Mouse (Mus musculus): ENCODE data around the gene Usp53. TPM values are rescaled to one million over a fixed set of nuclear protein-coding genes. Genes with fewer than 3 reads are reported as not detected.
"Not testable (repeated sequence)": the region's sequence is repeated elsewhere in the genome, so short reads cannot be mapped to it uniquely, and the experiment has no call there.

Usp53 gene
- total RNA-seq, 1 experiment = 14.8 TPM

- H3K9me3 ChIP-seq (ENCODE audit: control insufficient read depth, insufficient read depth, low read depth, low read length) = no peaks in the 10 kb centered on the region
- TF ChIP-seq MAFK (IDR thresholded peaks at IDR 0.05; ENCODE audit: insufficient read depth, low read depth, low read length) (no peak), CHD2 (IDR thresholded peaks at IDR 0.05; ENCODE audit: low read depth, low read length) (no peak), ZNF384 (IDR thresholded peaks at IDR 0.05; ENCODE audit: low read depth, low read length) (no peak)
- H3K9ac ChIP-seq (ENCODE audit: insufficient read depth, low read depth, low read length, poor library complexity, severe bottlenecking) = no peak overlapping the region
- DNase-seq (ENCODE audit: low read depth, low spot score) = no peak
- in situ Hi-C loops (cut with MboI; ENCODE audit: low sequenced_read_pairs in 2 of 2, unreplicated experiment in 2 of 2) = no loop called here
- H3K27ac ChIP-seq (ENCODE audit: insufficient read depth, low read depth, low read length, poor library complexity, severe bottlenecking) = no peak overlapping the region; the same call in 1 of the 2 replicates
- no peak overlapping the region for H3K4me3 ChIP-seq (ENCODE audit: insufficient read depth in 1 of 2, low read depth in 1 of 2, low read length in 2 of 2, poor library complexity in 1 of 2, severe bottlenecking in 1 of 2)
- H3K4me1 ChIP-seq (ENCODE audit: control insufficient read depth in 2 of 2, insufficient read depth in 2 of 2, low read length in 2 of 2, poor library complexity in 1 of 2) = peaks cover 0 to 3% of the 10 kb centered on the region in 2 experiments; a peak in 1 of 4 replicates
- H3K36me3 ChIP-seq (ENCODE audit: control insufficient read depth, insufficient read depth, low read length, poor library complexity, severe bottlenecking) = peaks cover 4% of the 10 kb centered on the region
These were observed 40.9 kb downstream of the Usp53 start for GRCm38 (mm10) chr3:122943387-122943890.

GRCm38 (mm10) chr3:122939215-122939614 lies 45.1 kb downstream of the Usp53 start:
- in situ Hi-C loops (cut with MboI; ENCODE audit: low sequenced_read_pairs in 2 of 2, unreplicated experiment in 2 of 2) = no loop called here

GRCm38 (mm10) chr3:122937176-122937575 lies 47.1 kb downstream of the Usp53 start:
- in situ Hi-C loops (cut with MboI; ENCODE audit: low sequenced_read_pairs in 2 of 2, unreplicated experiment in 2 of 2); H3K36me3 ChIP-seq (ENCODE audit: control insufficient read depth, insufficient read depth, low read length, poor library complexity, severe bottlenecking); H3K9me3 ChIP-seq (ENCODE audit: control insufficient read depth, insufficient read depth, low read depth, low read length); DNase-seq (ENCODE audit: low read depth, low spot score); H3K9ac ChIP-seq (ENCODE audit: insufficient read depth, low read depth, low read length, poor library complexity, severe bottlenecking): not testable (repeated sequence)
- Histone ChIP-seq H3K4me1 (ENCODE audit: control insufficient read depth in 2 of 2, insufficient read depth in 2 of 2, low read length in 2 of 2, poor library complexity in 1 of 2) (peaks cover 2 to 20% of the 10 kb centered on the region in 2 experiments; a peak in 3 of 4 replicates), H3K27ac (ENCODE audit: insufficient read depth, low read depth, low read length, poor library complexity, severe bottlenecking) (peak overlapping the region; percentile 94), H3K4me3 (ENCODE audit: insufficient read depth in 1 of 2, low read depth in 1 of 2, low read length in 2 of 2, poor library complexity in 1 of 2, severe bottlenecking in 1 of 2) (peak overlapping the region; percentile 4 to 31; a peak in 3 of 4 replicates)

More at GRCm38 (mm10) chr3:122939215-122939614, 45.1 kb downstream of the Usp53 start:
- Histone ChIP-seq H3K9ac (ENCODE audit: insufficient read depth, low read depth, low read length, poor library complexity, severe bottlenecking) (no peak overlapping the region), H3K27ac (ENCODE audit: insufficient read depth, low read depth, low read length, poor library complexity, severe bottlenecking) (no peak overlapping the region), H3K9me3 (ENCODE audit: control insufficient read depth, insufficient read depth, low read depth, low read length) (no peaks in the 10 kb centered on the region), H3K36me3 (ENCODE audit: control insufficient read depth, insufficient read depth, low read length, poor library complexity, severe bottlenecking) (peaks cover 2% of the 10 kb centered on the region; the same call in 1 of the 2 replicates), H3K4me3 (ENCODE audit: insufficient read depth in 1 of 2, low read depth in 1 of 2, low read length in 2 of 2, poor library complexity in 1 of 2, severe bottlenecking in 1 of 2) (no peak overlapping the region), H3K4me1 (ENCODE audit: control insufficient read depth in 2 of 2, insufficient read depth in 2 of 2, low read length in 2 of 2, poor library complexity in 1 of 2) (peaks cover 0 to 20% of the 10 kb centered on the region in 2 experiments; a peak in 3 of 4 replicates)
- TF ChIP-seq ZC3H11A (IDR thresholded peaks at IDR 0.05; ENCODE audit: borderline replicate concordance, low read depth, low read length) = no peak
- TF ChIP-seq CHD2 (IDR thresholded peaks at IDR 0.05; ENCODE audit: low read depth, low read length) = no peak
- TF ChIP-seq MAFK (IDR thresholded peaks at IDR 0.05; ENCODE audit: insufficient read depth, low read depth, low read length) = no peak
- no peak for TF ChIP-seq ZNF384 (IDR thresholded peaks at IDR 0.05; ENCODE audit: low read depth, low read length)
- no peak for TF ChIP-seq HCFC1 (IDR thresholded peaks at IDR 0.05; ENCODE audit: borderline replicate concordance, insufficient read depth, low read length)
- no peak for DNase-seq (ENCODE audit: low read depth, low spot score)

GRCm38 (mm10) chr3:122932466-122932865 lies 51.8 kb downstream of the Usp53 start:
- in situ Hi-C loops (cut with MboI; ENCODE audit: low sequenced_read_pairs in 2 of 2, unreplicated experiment in 2 of 2) = no loop called here
- Histone ChIP-seq H3K27ac (ENCODE audit: insufficient read depth, low read depth, low read length, poor library complexity, severe bottlenecking) (no peak overlapping the region), H3K4me1 (ENCODE audit: control insufficient read depth in 2 of 2, insufficient read depth in 2 of 2, low read length in 2 of 2, poor library complexity in 1 of 2) (peaks cover 2 to 9% of the 10 kb centered on the region in 2 experiments; a peak in 2 of 4 replicates), H3K36me3 (ENCODE audit: control insufficient read depth, insufficient read depth, low read length, poor library complexity, severe bottlenecking) (no peaks in the 10 kb centered on the region), H3K4me3 (ENCODE audit: insufficient read depth in 1 of 2, low read depth in 1 of 2, low read length in 2 of 2, poor library complexity in 1 of 2, severe bottlenecking in 1 of 2) (no peak overlapping the region), H3K9me3 (ENCODE audit: control insufficient read depth, insufficient read depth, low read depth, low read length) (no peaks in the 10 kb centered on the region), H3K9ac (ENCODE audit: insufficient read depth, low read depth, low read length, poor library complexity, severe bottlenecking) (no peak overlapping the region)
- no peak for DNase-seq (ENCODE audit: low read depth, low spot score)
- TF ChIP-seq HCFC1 (IDR thresholded peaks at IDR 0.05; ENCODE audit: borderline replicate concordance, insufficient read depth, low read length) (no peak), MAFK (IDR thresholded peaks at IDR 0.05; ENCODE audit: insufficient read depth, low read depth, low read length) (no peak), ZNF384 (IDR thresholded peaks at IDR 0.05; ENCODE audit: low read depth, low read length) (no peak), CHD2 (IDR thresholded peaks at IDR 0.05; ENCODE audit: low read depth, low read length) (no peak), ZC3H11A (IDR thresholded peaks at IDR 0.05; ENCODE audit: borderline replicate concordance, low read depth, low read length) (no peak)

- no peaks in the 10 kb centered on the region for H3K9me3 ChIP-seq (ENCODE audit: control insufficient read depth, insufficient read depth, low read depth, low read length)
- in situ Hi-C loops (cut with MboI; ENCODE audit: low sequenced_read_pairs in 2 of 2, unreplicated experiment in 2 of 2) = no loop called here
- H3K4me1 ChIP-seq (ENCODE audit: control insufficient read depth in 2 of 2, insufficient read depth in 2 of 2, low read length in 2 of 2, poor library complexity in 1 of 2) = 0 out of 4 replicates have a peak, but pooled peaks cover 2 to 3% of the 10 kb centered on the region in 2 experiments
- DNase-seq (ENCODE audit: low read depth, low spot score) = no peak
- H3K36me3 ChIP-seq (ENCODE audit: control insufficient read depth, insufficient read depth, low read length, poor library complexity, severe bottlenecking) = peaks cover 5% of the 10 kb centered on the region
- H3K4me3 ChIP-seq (ENCODE audit: insufficient read depth in 1 of 2, low read depth in 1 of 2, low read length in 2 of 2, poor library complexity in 1 of 2, severe bottlenecking in 1 of 2) = no peak overlapping the region
- H3K27ac ChIP-seq (ENCODE audit: insufficient read depth, low read depth, low read length, poor library complexity, severe bottlenecking) = no peak overlapping the region
- H3K9ac ChIP-seq (ENCODE audit: insufficient read depth, low read depth, low read length, poor library complexity, severe bottlenecking) = no peak overlapping the region
- TF ChIP-seq CHD2 (IDR thresholded peaks at IDR 0.05; ENCODE audit: low read depth, low read length) = no peak
- TF ChIP-seq HCFC1 (IDR thresholded peaks at IDR 0.05; ENCODE audit: borderline replicate concordance, insufficient read depth, low read length) = no peak
- TF ChIP-seq MAFK (IDR thresholded peaks at IDR 0.05; ENCODE audit: insufficient read depth, low read depth, low read length) = no peak
- TF ChIP-seq ZNF384 (IDR thresholded peaks at IDR 0.05; ENCODE audit: low read depth, low read length) = no peak
- TF ChIP-seq ZC3H11A (IDR thresholded peaks at IDR 0.05; ENCODE audit: borderline replicate concordance, low read depth, low read length) = no peak
These were observed 54.6 kb downstream of the Usp53 start for GRCm38 (mm10) chr3:122929723-122930122.
